Mouse (Mus musculus) forebrain, embryonic 16.5 days (tissue): ENCODE measurements around the gene St14. TPM values are rescaled to one million over a fixed set of nuclear protein-coding genes. Genes with fewer than 3 reads are reported as not detected.

Source experiments
- polyA plus RNA-seq: library from polyadenylated mRNA; unstranded; fragments of >200 nt; fragmentation: Nextera tagmentation; extraction: Ambion mirVana; gene quantifications from 2 replicates; pipeline ENCODE4 v1.2.1, GENCODE M21; 2015

The St14 gene
- polyA plus RNA-seq, 1 experiment from 2014 or later, result 0.63 TPM

Other genes starting within 250 kb of the St14 start
- 3.4 and 4.4 TPM in 2 replicates for gene Adamts15, start 209.4 kb downstream of the St14 start, polyA plus RNA-seq
- 1.6 and 1.7 TPM in 2 replicates for gene Adamts8, start 189.3 kb downstream of the St14 start, polyA plus RNA-seq
- gene Zbtb44, start 101.2 kb downstream of the St14 start, polyA plus RNA-seq, result 4.3 and 5.3 TPM in 2 replicates
- 275 and 276 TPM in 2 replicates for gene Aplp2, start 80.0 kb upstream of the St14 start, polyA plus RNA-seq
- 9.8 and 12.1 TPM in 2 replicates for gene Prdm10, start 148.7 kb upstream of the St14 start, polyA plus RNA-seq